Mouse (Mus musculus) MEL (cell line): ENCODE results near the gene Lefty1. TPM values are rescaled to one million over a fixed set of nuclear protein-coding genes. Genes with fewer than 3 reads are reported as not detected.

Experiments
- DNase-seq: peaks from one replicate; pipeline ENCODE4 v3.0.0; 2011; ENCODE audit warnings: low read depth, low spot score
- H3K27ac ChIP-seq: 2 replicates; pipeline ENCODE4 v1.5.1; 2012; ENCODE audit warnings: low read depth, mild to moderate bottlenecking, control low read depth, low read length, moderate library complexity; ENCODE audit not compliant: control insufficient read depth
- H3K27me3 ChIP-seq, 2 experiments: fragments of 150-350 bp in 1 of 2; sonication (generic) in 1 of 2; 2 replicates each; pipeline ENCODE4 v1.6.1; 2012; ENCODE audit warnings: low read length in 2 of 2, mild to moderate bottlenecking in 2 of 2, improper control_type of control experiment in 1 of 2, moderate library complexity in 1 of 2; ENCODE audit not compliant: insufficient read depth in 2 of 2, control insufficient read depth in 1 of 2
- H3K36me3 ChIP-seq, 2 experiments: 2 replicates each; pipeline ENCODE4 v1.6.1; 2012 to 2014; ENCODE audit warnings: low read length in 2 of 2, improper control_type of control experiment in 1 of 2, inconsistent platforms in 1 of 2, mild to moderate bottlenecking in 1 of 2; ENCODE audit not compliant: insufficient read depth in 2 of 2, control insufficient read depth in 1 of 2
- H3K4me1 ChIP-seq, 2 experiments: fragments of 150-350 bp in 1 of 2; sonication (generic) in 1 of 2; 2 replicates each; pipeline ENCODE4 v1.6.1; 2012; ENCODE audit warnings: low read length in 2 of 2, improper control_type of control experiment in 1 of 2, mild to moderate bottlenecking in 1 of 2; ENCODE audit not compliant: insufficient read depth in 2 of 2, control insufficient read depth in 1 of 2
- H3K4me3 ChIP-seq, 2 experiments: fragments of 150-350 bp in 1 of 2; sonication (generic) in 1 of 2; 2 replicates each; pipeline ENCODE4 v1.5.1; 2012; ENCODE audit warnings: low read depth in 2 of 2, low read length in 2 of 2, mild to moderate bottlenecking in 2 of 2, moderate library complexity in 2 of 2, control low read depth in 1 of 2, improper control_type of control experiment in 1 of 2; ENCODE audit not compliant: control insufficient read depth in 1 of 2, insufficient read depth in 1 of 2
- H3K79me2 ChIP-seq: 2 replicates; pipeline ENCODE4 v1.6.1; 2012; ENCODE audit warnings: mild to moderate bottlenecking, low read length, moderate library complexity; ENCODE audit not compliant: control insufficient read depth, poor library complexity, insufficient read depth
- H3K9ac ChIP-seq: 2 replicates; pipeline ENCODE4 v1.6.1; 2012; ENCODE audit warnings: low read depth, mild to moderate bottlenecking, control low read depth, low read length, moderate library complexity; ENCODE audit not compliant: control insufficient read depth, poor library complexity, severe bottlenecking
- H3K9me3 ChIP-seq: fragments of 150-350 bp; sonication (generic); replicated peaks from 2 replicates; pipeline ENCODE4 v1.6.1; 2012; ENCODE audit warnings: mild to moderate bottlenecking, low read length, improper control_type of control experiment, moderate library complexity; ENCODE audit not compliant: insufficient read depth
- E2F4 ChIP-seq: IDR thresholded peaks from 2 replicates; pipeline ENCODE4 v1.6.1; 2011; ENCODE audit warnings: low read depth, low read length, improper control_type of control experiment, borderline replicate concordance
- ELF1 ChIP-seq: IDR thresholded peaks from 2 replicates; pipeline ENCODE4 v1.6.1; 2014; ENCODE audit warnings: low read depth, mild to moderate bottlenecking, inconsistent platforms, low read length, improper control_type of control experiment, moderate library complexity
- GATA1 ChIP-seq: IDR thresholded peaks from 2 replicates; pipeline ENCODE4 v1.6.1; 2011; ENCODE audit warnings: low read depth, low read length, improper control_type of control experiment
- KAT2A ChIP-seq: conservative IDR thresholded peaks from 2 replicates; pipeline ENCODE4 v1.6.1; 2012; ENCODE audit warnings: low read depth, low read length, improper control_type of control experiment, inconsistent platforms
- MAFK ChIP-seq: IDR thresholded peaks from 2 replicates; pipeline ENCODE4 v1.6.1; 2011; ENCODE audit warnings: low read depth, mild to moderate bottlenecking, low read length, improper control_type of control experiment, borderline replicate concordance
- MAZ ChIP-seq: IDR thresholded peaks from 2 replicates; pipeline ENCODE4 v1.6.1; 2012; ENCODE audit warnings: low read depth, mild to moderate bottlenecking, inconsistent platforms, low read length, improper control_type of control experiment
- MXI1 ChIP-seq: IDR thresholded peaks from 2 replicates; pipeline ENCODE4 v1.6.1; 2011; ENCODE audit warnings: mild to moderate bottlenecking, low read depth, low read length, improper control_type of control experiment
- POLR2AphosphoS2 ChIP-seq: IDR thresholded peaks from 2 replicates; pipeline ENCODE4 v1.6.1; 2011; ENCODE audit warnings: low read length, improper control_type of control experiment
- RAD21 ChIP-seq: IDR thresholded peaks from 2 replicates; pipeline ENCODE4 v1.6.1; 2011; ENCODE audit warnings: mild to moderate bottlenecking, low read depth, low read length, improper control_type of control experiment
- SMC3 ChIP-seq: IDR thresholded peaks from 2 replicates; pipeline ENCODE4 v1.6.1; 2011; ENCODE audit warnings: low read depth, low read length, improper control_type of control experiment
- TCF12 ChIP-seq: IDR thresholded peaks from 2 replicates; pipeline ENCODE4 v1.6.1; 2014; ENCODE audit warnings: low read depth, mild to moderate bottlenecking, inconsistent platforms, low read length, improper control_type of control experiment, moderate library complexity
- UBTF ChIP-seq: IDR thresholded peaks from 2 replicates; pipeline ENCODE4 v1.6.1; 2012; ENCODE audit warnings: low read depth, mild to moderate bottlenecking, inconsistent platforms, low read length, improper control_type of control experiment, moderate library complexity, borderline replicate concordance; ENCODE audit not compliant: insufficient read depth
- polyA plus RNA-seq, 2 experiments: library from polyadenylated mRNA; stranded (reverse) in 1 of 2; unstranded in 1 of 2; fragments of >175 nt in 1 of 2; fragments of >200 nt in 1 of 2; gene quantifications; 2 replicates each; pipeline versions ENCODE4 v1.2.1 to v1.2.4; 2012; ENCODE audit warnings: low replicate concordance in 2 of 2, low read depth in 1 of 2; ENCODE audit not compliant: insufficient read length in 2 of 2, insufficient read depth in 1 of 2, missing spikeins in 1 of 2
- total RNA-seq: library from RNA; depleted of rRNA; stranded (reverse); fragments of 300-350 nt; gene quantifications from 2 replicates; pipeline ENCODE4 v1.2.3, GENCODE M21; 2012; rRNA removed

Gene Lefty1
- 3.5 and 6.4 TPM in 2 replicates for total RNA-seq
- polyA plus RNA-seq, result 1 to 10 TPM in 1 of 2 experiments, not detected in 1; 5.1 TPM

DNA sequence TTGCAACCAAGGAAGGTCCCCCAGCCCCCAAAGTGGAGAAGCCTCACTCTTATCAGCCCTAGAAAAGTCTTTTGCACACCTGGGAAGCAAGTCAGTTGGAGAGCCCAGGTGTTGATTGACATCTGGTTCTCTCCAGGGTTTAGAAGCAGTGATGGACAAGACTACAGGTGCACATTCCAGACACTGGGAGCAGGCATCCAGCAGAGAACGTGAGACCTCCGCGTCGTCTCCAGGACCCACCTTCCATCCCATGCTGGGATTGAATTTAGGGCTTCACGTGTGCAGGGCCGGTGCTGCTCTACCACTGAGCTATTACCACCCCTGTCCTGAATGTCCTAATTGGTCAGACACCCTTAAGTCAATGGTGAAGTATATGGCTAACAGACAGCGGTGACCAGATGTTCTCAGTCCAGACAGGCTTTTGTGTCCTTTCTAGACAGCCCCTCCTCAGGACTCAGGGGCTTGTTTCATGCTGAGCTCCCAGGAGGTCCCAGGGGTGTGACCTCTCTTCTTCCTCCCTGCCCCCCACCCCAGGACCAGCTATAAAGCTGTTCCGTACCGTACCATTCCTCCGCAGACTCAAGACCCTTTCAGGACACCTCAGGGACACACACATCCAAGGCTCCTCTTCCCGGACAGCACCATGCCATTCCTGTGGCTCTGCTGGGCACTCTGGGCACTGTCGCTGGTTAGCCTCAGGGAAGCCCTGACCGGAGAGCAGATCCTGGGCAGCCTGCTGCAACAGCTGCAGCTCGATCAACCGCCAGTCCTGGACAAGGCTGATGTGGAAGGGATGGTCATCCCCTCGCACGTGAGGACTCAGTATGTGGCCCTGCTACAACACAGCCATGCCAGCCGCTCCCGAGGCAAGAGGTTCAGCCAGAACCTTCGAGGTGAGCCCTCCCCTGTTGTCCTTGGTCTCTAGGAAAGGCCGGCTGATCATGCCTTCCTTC is at the start of gene Lefty1:
Gene Lefty1, plus strand, starts transcription at position 556 of the 953 bp plus-strand sequence.
- TF ChIP-seq MXI1 (no peak), POLR2AphosphoS2 (no peak), E2F4 (no peak), SMC3 (no peak), UBTF (no peak), TCF12 (no peak), ELF1 (no peak), MAFK (no peak), KAT2A (no peak)
- H3K4me3 ChIP-seq, result no peak within 1 kb of the TSS

DNA sequence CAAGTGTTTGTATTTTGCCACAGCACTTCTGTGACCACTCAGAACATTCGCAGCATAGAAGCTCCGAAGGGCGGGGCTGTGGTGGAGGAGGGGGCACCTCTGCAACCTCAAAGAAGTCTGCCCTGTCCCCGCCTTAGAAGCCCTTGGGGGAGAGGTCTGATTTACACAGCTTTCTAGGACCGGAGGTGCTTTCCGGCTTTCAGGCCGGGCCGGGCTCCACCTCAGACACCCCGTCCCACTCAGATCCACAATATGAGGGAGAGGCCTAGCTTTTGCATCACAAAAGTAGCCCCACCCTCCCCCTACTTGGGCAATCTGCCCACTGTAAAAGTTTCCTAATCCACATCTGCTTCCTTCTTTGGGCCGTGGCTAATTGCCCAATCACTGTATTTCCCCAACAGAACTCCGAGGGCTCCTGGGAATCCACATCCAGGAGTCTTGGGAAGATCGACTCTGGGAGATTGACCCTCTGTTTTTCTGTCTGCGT is 46.2 kb upstream of the Lefty1 start:
- no peaks in the 10 kb centered on the region for H3K79me2 ChIP-seq
- no peaks in the 10 kb centered on the region for H3K27me3 ChIP-seq
- no peaks in the 10 kb centered on the region; a peak in 1 of 4 replicates for H3K36me3 ChIP-seq
- H3K27ac ChIP-seq, result no peak overlapping the region
- DNase-seq, result peak; percentile 29
- peaks cover 0 to 16% of the 10 kb centered on the region in 2 experiments; a peak in 2 of 4 replicates for H3K4me1 ChIP-seq
- H3K9ac ChIP-seq, result no peak overlapping the region
- no peak for TF ChIP-seq GATA1
- TF ChIP-seq MAZ, result no peak
- no peak for TF ChIP-seq RAD21
- no peak overlapping the region for H3K4me3 ChIP-seq
- H3K9me3 ChIP-seq, result no peaks in the 10 kb centered on the region

More for the DNA sequence above, at the start of gene Lefty1:
- Histone ChIP-seq H3K4me1 (peaks cover 0 to 4% of the 10 kb centered on the region in 2 experiments; a peak in 2 of 4 replicates), H3K9me3 (no peaks in the 10 kb centered on the region), H3K79me2 (no peaks in the 10 kb centered on the region; the same call in 1 of the 2 replicates), H3K9ac (no peak within 1 kb of the TSS), H3K27ac (no peak within 1 kb of the TSS), H3K27me3 (no peaks in the 10 kb centered on the region), H3K36me3 (peaks cover 0 to 5% of the 10 kb centered on the region in 2 experiments; a peak in 2 of 4 replicates)
- DNase-seq, result no peak
